Mouse (Mus musculus) erythroblast, adult 5-6 weeks (primary cell): ENCODE data around the gene Mapk10. TPM values are rescaled to one million over a fixed set of nuclear protein-coding genes. Genes with fewer than 3 reads are reported as not detected.

Experiments used
- ATAC-seq: replicated peaks from 2 replicates; pipeline ENCODE4 v1.8.0; 2016; ENCODE audit warnings: moderate number of reproducible peaks, mild to moderate bottlenecking, moderate TSS enrichment, inconsistent platforms; ENCODE audit not compliant: poor library complexity, low FRiP score, severe bottlenecking
- total RNA-seq, 2 experiments: library from RNA; stranded (forward) in 1 of 2; stranded (reverse) in 1 of 2; fragments of 150-400 nt in 1 of 2; fragments of 200-764, 138-1000 nt in 1 of 2; gene quantifications; 2 replicates each; pipeline versions ENCODE4 v1.2.3 to v1.2.4; 2015 to 2017; ENCODE audit warnings: low replicate concordance in 2 of 2

Mapk10 gene
- total RNA-seq, 2 experiments from 2014 or later, result not detected

DNA sequence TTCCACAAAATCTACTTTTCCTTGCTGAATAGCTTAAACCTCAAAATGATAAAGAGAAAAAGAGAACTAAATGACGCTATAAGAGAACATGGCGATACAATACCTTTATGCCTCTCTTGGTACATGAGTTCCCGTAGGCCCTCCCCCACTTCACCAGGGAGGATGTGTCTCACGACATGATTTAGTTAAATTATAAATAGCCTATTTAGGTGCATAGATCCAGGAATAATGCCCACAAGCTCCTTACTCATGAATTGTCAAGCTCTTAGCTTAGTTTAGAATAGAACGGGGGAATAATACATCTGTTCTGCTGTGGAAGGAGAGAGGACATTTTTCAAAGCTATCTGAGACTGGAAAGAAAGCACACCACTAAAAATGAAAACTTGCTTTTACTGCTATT, 43.8 kb downstream of the Mapk10 start:
- no peak for ATAC-seq

DNA sequence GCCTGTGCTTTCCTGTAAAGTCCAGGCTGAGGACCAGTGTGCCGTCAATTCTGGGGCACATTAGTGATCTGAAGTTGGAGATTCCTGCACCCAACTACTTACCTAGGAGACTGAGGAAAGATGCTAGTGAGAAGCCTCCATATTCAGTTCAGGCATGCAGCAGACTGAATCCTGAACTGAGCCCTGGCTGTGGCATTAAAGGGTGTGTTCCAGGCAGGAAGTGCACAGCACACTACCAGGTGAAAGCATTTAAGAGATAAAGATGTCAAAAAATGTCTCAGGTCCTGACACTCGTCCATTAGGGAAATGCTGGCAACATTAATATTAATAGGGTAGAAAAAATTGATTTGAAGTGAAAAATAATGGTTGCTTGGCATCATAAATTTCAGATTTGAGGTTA, 44.4 kb downstream of the Mapk10 start:
- no peak for ATAC-seq

DNA sequence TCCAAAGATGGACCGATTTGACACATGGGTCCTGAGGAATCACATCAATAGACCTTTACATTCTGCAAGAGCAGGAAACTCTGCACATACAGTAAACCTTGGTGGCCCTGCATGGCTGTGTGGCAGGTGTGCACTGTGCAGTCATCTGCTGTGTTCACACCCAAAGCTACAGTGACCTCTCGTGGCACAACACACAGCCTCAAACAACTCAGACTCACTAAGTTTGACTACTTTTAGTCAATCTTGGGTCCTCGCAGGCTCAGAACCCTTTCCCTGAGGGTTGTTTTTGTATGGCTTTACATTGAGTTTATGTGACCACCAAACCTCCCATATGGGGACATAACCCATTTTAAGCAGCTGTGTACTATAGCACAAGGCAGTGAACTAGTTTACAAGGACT, 47.1 kb downstream of the Mapk10 start:
- ATAC-seq, result no peak

DNA sequence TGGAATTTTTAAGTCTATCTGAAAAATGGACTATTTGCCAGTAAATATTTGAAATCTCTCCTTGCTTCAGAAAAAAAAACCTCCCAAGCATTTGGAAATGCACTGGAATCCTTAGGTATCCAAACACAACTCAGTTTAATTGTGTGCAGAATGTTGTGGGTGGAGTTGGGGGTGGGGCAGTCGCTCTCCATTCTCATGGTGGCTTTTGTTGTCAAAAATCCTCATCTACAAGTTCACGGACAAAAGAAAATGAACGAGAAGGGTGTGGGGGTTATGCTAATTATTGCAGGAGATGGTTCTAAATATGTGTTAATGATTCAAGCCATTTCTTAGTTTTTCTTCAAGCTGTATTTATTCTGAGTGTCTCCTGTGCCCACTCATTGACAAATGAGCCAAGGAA, 49.6 kb downstream of the Mapk10 start:
- ATAC-seq, result no peak

DNA sequence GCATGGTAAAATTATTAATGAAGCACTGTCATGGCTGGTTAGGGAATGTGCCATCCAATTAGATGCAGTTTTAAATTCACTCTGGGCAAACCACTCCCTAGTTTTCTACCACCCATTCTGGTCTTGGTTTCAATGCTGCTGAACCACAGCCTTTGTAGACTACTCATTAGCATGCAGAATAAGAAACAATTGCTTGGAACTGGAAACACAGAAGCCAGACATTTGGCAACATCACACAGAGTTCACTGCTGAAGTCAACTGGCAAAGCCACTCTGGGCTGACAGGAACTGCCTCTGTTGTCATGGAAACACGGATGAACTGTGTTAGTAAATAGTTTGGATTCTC, 50.0 kb downstream of the Mapk10 start:
- no peak for ATAC-seq

DNA sequence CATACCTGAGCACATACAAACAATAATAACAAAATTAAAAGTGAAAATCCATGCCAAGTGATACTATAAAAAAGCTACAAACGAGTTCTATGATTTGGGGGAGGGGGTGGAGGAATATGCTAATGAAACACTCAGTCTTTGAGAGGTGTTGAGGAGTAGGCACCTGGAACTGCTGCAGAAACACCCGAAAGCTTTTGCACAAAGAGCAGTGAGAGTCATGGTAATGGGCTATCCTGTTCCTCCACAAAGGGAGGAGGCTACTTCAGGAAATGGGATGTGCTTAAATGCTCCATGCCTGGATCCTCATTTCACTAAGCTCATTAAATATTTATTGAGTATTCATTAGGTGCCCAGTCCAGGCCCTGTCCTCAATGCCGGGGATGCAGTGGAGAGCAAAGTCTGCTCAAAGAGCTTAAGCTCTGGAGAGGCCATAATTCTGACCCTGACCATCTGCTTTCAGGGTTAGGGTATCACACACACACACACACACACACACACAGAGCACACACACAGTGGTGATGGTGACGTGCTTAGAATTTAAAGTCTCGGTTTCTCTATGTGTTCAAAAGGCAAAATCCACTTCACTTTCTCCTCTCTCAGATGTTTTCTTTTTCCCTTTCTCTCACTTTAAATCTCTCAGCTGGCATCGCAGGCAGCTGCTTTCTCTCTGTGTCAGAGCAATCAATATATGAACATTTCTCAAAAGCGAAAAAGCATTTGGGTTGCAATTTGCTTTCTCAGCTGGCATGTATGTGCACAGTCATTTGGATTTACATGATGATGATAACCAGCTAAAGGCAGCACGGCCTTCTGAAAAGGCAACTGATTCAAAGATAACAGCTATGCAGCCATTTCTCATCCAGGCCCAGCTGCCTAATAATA, 50.6 kb downstream of the Mapk10 start:
- no peak for ATAC-seq

DNA sequence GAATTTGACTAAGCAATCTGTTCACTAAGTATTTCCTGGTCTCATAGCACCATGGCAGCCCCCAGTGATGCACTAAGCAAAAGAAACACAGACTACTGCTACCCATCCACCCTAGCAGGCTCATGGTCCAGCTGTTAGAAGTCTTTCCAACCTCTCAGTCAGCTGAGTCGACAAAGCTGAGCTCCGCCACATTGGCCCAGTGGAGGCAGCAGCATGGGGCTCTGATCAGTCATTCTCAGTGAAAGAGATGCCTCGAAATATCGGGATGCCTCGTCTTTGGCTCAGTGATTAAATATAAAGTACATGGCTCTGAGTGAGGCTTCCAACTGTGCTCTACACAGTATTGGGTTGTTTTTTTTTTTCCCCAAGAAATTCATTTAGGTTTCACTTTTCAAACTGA, 70.2 kb downstream of the Mapk10 start:
- no peak for ATAC-seq

DNA sequence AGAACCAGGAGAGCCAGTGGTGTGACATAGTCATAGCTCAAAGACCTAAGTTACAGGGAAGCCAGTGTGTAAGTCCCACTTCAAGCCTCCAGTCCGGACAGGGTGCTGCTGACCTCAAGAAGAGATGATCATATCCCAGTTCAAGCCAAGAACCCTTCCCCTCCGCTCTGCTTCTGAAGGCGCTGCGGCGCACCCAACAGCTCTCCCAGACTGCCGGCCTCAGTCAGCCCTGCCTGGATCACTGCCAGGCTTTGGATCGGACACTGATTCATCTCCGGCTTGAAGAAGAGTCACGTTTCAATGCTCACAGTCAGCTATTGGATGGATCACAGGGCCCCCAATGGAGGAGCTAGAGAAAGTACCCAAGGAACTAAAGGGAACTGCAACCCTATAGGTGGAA, 76.3 kb downstream of the Mapk10 start:
- ATAC-seq, result no peak

DNA sequence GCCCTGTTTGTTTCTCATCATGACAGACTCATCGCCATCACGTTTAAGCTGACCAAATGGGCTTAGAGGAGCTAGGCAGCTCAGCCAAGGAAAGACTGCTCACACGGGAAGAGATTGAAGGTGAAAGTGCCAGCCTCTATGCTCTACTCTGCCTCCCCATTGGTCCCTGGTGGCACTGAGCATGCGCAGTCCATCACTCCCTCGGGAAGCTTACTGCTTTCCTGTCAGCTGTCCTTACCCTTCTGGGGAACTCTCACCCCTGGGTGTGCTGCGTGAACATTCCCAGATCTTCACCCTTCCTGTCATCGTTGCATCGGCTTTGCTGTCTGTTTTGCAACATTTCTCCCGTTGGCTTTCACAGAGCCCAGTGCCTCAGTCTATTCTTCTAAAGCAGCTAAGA, 77.5 kb downstream of the Mapk10 start:
- ATAC-seq, result no peak

DNA sequence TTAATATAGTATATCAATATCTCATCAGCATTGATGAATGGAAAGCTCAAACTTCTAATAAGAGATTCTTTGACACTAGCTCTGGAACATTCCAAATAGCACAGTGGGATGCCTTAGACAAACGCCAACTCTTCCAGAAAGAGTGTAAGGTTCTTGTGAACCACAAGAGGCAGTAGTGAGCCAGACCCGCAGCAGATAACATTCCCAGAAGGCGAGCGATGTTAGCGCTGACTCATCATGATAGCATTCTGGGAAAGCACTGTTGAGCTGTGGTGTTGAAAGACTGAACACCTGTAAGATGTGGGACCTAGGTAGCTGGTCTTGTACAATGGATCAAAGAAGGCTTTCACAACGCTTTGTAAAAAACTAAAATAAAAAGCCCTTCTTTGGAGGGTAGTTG, 78.3 kb downstream of the Mapk10 start:
- no peak for ATAC-seq

DNA sequence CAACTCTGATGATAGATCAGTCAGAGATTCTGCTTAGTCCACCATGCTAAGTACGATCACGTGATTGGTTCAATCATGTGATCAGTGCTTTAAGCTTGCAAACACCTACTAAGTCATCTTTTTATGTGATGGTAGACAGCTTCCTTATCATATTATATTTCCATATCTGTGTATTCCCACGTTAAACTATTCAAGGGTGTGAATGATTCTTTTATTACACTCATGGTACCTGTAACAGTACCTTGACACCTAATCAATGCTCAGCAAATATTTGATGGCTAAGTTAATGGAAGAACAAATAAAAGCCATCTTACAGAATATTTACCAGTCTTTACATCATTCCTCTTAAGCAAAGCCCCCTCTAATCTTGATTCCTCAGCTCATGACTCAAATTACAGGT, 91.5 kb downstream of the Mapk10 start:
- no peak for ATAC-seq

DNA sequence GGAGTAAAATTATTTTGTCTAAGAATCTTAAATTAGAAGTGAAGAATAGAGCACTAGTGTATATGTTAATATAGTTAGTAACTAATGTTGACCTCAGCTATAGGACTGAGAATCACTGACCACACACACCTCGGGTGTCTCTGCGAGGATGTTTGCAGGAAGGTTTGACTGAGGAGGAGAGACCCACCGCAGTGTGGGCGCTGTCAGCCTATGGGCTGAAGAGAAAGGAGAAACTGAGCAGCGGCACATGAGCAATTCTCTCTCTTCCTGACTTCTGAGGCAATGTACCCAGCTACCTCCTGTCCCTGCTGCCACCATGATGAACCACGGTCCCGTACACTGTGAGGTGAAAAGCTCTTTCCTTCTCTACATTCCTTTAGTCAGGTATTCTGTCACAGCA, 95.6 kb downstream of the Mapk10 start:
- no peak for ATAC-seq

DNA sequence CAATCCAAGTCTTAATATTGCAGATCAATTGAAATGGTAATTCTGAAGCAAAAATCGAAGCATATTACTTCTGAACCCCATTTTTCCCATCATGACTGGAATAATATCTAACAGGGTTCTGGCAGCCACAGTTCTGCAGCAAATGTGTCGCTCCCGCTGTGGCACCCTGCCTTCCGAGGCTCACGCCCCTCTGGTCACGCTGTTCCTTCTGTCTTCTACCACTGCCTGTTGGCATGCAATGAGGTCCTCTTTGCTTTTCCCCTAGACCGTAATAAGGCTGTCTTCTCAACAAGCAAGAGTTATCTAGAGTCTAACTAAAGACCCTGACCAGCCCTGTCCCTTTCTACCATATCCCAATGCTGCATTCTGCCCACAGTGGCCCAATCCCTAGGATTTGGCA, 98.7 kb downstream of the Mapk10 start:
- no peak for ATAC-seq

DNA sequence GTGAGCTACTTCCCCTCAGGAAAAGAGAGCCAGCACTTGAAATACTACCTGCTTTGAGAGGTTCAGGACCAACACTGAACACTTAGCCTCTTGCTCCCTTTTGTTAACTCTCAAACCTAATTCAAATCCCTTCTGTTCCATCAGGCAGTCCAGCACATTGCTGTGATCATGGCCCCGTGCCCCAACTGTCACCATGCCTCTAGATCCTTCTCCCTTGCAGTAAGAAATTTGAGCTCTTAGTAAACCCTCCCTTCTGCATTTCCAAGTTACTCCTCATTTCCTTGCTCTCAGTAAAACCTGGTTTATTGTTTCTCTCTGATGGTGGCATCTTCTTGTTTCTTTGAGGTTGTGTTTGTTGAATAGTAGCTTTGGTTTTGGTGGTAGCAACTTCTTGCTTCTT, 101.7 kb downstream of the Mapk10 start:
- no peak for ATAC-seq

DNA sequence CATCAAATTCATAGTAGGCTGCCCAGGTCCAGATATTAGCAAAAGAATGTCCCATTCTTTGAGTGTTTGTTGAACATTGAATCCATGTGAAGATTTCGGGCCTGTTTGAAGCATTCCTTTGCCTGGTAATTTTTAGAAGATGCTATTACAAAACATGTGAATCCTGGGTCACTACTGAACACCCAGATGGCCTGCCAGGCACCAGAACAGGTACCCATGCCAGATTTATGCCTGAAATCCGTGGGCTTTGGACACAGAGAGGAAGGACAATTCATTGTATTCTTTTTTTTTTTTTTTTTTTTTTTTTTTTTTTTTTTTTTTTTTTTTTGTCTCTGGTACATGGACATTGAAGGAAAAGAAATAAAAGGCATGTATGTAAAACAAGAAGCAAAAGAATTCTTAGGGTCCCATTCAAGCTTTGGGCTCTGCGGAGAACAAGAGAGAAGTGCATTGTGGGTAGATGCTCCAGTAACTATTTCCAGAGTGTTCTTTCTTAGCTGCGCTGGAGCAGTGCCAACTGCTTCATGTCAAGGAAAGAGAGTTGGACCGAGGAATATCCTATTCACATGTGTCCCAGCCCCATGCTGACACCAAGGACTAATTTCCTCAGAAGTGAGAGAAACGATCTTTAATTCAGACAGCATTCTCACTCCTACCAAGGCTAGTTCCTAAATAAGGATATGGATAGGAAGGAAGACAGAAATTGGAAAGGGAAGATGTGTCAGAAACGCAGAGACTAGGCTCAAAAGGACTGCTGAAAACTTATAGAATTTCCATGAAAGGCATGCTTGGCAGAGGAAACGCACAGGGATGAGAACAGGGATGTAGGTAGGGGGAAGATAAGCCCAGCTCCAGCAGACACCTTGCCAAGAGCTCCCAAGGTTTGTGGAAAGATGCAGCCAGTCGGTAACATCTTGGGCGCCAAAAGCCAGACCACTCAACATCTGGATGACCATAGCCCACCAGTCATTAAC, 105.4 kb downstream of the Mapk10 start:
- no peak for ATAC-seq

DNA sequence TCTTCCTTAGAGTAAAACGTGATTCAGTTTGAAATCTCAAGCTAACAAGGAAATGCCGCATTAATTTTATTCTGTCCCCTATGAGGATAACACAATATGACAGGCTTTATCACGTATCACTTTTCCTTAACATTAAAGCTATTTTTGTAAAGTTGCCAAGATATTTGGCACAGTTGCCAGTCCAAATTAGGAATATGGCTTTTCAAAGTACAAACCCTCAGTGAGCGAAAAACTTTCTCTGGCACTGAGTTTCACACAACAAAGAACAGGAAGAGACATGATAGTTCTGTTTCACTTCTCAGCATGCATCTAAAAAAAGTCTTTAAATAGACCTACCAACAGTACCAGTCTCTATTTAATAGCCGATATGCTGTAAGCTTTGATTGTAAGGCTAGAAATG, 107.1 kb downstream of the Mapk10 start:
- no peak for ATAC-seq

DNA sequence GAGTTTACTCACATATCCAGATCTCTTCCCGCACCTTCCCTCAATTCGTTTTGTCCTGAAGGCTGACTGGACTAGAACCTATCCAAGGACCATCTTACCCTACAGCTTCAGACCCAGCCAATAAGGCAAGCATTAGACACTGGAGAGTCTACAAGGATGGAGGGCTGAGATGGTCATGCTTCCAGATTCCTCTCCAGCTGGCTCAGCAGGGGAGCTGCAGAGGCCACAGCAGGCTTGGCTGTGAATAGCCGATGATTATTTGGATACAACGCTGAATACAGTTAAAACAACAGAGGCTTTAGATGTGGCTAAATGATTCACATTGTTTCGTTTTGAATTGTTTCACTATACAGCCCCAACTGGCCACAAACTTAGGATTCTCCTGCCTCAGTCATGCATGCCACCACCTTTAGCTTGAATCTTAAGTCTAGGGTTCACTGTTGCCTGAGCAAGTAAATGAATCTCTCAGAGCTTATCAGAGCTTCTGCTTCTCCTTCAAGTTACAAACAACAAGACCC, 108.2 kb downstream of the Mapk10 start:
- no peak for ATAC-seq

DNA sequence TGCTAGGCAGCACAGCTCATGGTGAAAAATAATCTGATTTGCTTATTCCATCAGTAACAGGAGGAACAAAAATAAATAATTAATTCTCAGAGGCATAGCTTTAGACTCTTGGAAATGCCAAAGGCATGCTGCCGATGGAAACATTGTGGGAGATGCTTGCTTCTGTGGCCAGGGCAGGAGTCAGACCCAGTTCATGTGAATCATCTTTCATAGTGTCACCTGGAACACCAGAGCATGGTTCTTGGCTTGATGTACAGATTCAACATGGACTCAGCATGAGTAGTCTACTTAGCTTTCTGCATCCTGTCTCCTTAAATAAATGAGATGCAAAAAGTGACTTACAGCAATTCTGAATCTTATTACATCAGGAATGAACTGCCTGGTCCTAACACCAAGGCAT, 109.0 kb downstream of the Mapk10 start:
- ATAC-seq, result no peak

DNA sequence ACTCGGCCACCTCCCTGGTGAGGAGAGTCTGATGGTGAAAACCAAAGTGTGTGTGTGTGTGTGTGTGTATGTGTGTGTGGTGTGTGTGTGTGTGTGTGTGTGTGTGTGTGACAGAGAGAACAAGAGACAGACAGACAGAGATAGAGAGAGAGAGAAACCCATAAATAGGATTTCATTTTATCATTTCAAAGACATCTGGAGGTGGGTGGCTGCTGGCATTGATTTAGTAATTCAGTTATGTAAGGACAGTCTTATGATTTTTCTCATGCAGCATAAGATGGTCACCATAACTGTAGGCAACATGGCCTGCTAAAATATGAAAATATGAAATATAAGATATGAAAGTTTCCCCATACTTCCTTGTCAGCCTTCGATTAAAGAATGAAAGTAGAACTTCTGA, 117.0 kb downstream of the Mapk10 start:
- ATAC-seq, result no peak

DNA sequence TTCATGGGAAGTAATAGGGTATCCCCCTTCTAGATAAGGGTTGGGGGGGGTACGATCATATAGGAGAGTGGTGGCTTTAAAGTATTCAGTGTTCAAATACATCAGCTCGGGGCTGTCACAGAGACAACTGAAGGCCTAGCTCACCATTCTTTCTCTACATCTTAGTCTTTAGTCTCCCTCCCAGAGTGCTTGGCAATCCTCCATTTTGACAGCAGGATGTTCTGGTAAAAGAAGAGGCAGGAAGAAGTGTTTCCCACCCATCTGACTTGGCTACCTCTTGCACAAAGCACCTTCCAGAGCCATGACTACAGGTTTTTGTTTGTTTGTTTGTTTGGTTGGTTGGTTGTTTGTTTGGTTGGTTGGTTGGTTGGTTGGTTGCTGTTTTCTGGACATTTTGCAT, 125.3 kb downstream of the Mapk10 start:
- no peak for ATAC-seq

DNA sequence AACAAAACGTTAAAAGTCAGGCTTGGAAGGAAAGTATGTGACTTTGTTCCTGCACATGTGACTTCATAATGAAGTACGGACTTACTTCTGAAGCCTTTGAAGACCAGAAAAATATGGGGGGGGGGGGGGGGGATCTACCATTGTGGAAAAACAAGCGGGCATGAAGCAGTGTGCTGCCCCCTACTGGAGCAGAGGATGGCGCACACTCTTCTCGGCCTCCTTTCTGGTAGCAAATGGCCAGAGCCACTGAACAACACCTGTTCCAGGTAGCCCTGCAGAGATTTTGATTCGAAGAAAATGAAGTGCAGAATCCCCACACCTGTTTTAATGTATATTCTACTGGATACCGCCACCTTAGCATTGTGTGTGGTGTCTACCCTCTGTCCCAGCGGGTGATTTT, 135.7 kb downstream of the Mapk10 start:
- ATAC-seq, result no peak
